Mouse (Mus musculus): ENCODE measurements around the gene Ggct. TPM values are rescaled to one million over a fixed set of nuclear protein-coding genes. Genes with fewer than 3 reads are reported as not detected.

The Ggct gene
- polyA plus RNA-seq, 1 experiment: 5.7 TPM

DNA sequence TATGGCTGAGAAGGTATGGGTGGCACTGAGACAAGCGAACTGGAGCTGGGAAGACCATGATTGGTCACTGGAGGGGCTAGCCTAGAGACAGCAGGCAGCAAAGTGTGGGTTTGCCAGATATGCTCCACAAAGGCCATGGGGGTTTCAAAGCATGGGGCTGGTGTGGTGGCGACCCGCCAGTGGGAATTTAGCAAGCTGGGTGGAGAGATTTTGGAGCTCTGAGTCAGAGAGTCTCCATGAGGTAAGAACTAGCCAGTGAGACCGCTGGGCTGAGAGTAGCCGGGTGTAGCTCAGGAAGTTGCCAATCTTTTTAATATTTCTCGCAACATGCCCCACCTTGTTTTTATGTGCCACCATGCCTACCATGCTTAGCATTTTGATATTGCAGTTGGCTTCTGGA is 4.6 kb downstream of the Ggct start:
- H3K4me3 ChIP-seq (ENCODE audit: insufficient read depth, poor library complexity, severe bottlenecking): no peak overlapping the region
- TF ChIP-seq FOSL1 (IDR thresholded peaks at IDR 0.05; ENCODE audit: insufficient read depth, low read length, poor library complexity, severe bottlenecking): no peak
- no peak for TF ChIP-seq MAX (IDR thresholded peaks at IDR 0.05)
- TF ChIP-seq MYOG (IDR thresholded peaks at IDR 0.05; ENCODE audit: control insufficient read depth, extremely low read depth, insufficient read length): no peak
- TF ChIP-seq CTCF (IDR thresholded peaks at IDR 0.05; ENCODE audit: control insufficient read depth, insufficient read depth, insufficient read length): no peak
- no peak for TF ChIP-seq MYOD1 (IDR thresholded peaks at IDR 0.05; ENCODE audit: control insufficient read depth, insufficient read length, low read depth)
- no peaks in the 10 kb centered on the region for H3K36me3 ChIP-seq (ENCODE audit: control insufficient read depth, insufficient read depth)
- no peak overlapping the region for H3ac ChIP-seq (ENCODE audit: control insufficient read depth, insufficient read length, low read depth)
- H3K27me3 ChIP-seq (ENCODE audit: control insufficient read depth, insufficient read depth, insufficient read length): no peaks in the 10 kb centered on the region
- H3K79me3 ChIP-seq (ENCODE audit: low read depth): no peaks in the 10 kb centered on the region
- H3K79me2 ChIP-seq (ENCODE audit: control insufficient read depth, insufficient read depth): no peaks in the 10 kb centered on the region

DNA sequence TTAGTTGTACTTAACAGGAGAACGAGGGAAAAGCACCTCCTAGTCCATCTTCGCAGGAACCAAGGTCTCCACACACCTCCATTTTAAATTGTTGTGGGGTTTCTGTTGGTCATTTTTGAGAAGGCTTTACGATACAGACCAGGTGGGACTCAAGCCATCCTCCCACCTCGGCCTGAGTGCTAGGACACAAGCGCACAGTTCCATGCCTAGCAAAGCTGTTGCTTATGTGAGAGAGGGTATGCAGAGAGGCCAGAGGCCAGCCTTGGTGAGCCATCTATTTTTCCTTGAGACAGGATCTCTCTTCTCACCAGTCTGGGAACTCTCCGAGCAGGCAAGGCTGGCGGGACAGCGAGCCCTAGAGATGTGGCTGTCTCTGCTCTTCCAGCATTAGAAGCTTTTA is 8.7 kb downstream of the Ggct start:
- Histone ChIP-seq H3K27me3 (ENCODE audit: control insufficient read depth, insufficient read depth, insufficient read length) (no peaks in the 10 kb centered on the region), H3K4me3 (ENCODE audit: insufficient read depth, poor library complexity, severe bottlenecking) (no peak overlapping the region), H3ac (ENCODE audit: control insufficient read depth, insufficient read length, low read depth) (no peak overlapping the region), H3K36me3 (ENCODE audit: control insufficient read depth, insufficient read depth) (no peaks in the 10 kb centered on the region), H3K79me3 (ENCODE audit: low read depth) (no peaks in the 10 kb centered on the region), H3K79me2 (ENCODE audit: control insufficient read depth, insufficient read depth) (no peaks in the 10 kb centered on the region)
- no peak for TF ChIP-seq FOSL1 (IDR thresholded peaks at IDR 0.05; ENCODE audit: insufficient read depth, low read length, poor library complexity, severe bottlenecking)
- no peak for TF ChIP-seq CEBPB (IDR thresholded peaks at IDR 0.05; ENCODE audit: low read depth)
- no peak for TF ChIP-seq MAX (IDR thresholded peaks at IDR 0.05)
- TF ChIP-seq MYOD1 (IDR thresholded peaks at IDR 0.05; ENCODE audit: control insufficient read depth, insufficient read length, low read depth): no peak
- no peak for TF ChIP-seq MYOG (IDR thresholded peaks at IDR 0.05; ENCODE audit: control insufficient read depth, extremely low read depth, insufficient read length)

DNA sequence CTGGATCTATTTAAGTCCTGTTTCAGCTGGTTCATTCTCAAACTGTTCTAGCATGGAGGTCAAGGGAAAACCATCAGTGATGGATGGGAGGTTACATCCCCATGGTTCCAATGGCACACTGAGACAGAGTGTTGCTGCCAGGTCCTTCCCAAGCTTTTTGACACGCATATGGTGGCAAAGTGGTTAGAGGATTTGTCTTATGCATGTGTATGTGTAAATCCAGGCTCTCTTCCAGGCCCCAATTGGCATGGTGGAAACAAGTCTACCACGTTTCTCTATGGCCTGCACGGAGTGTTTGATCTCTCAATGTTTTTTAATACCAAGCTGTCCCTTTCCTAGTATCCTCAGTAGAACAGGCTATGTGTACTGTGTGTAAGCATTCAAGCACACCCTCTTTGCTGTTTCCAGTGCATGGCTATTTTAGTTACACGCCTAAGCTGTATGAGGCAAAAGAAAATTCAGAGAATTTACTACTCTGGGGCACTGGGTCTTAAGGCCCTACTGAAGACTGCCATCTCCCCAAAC is 9.2 kb downstream of the Ggct start:
- no peak overlapping the region for H3ac ChIP-seq (ENCODE audit: control insufficient read depth, insufficient read length, low read depth)
- no peaks in the 10 kb centered on the region for H3K79me2 ChIP-seq (ENCODE audit: control insufficient read depth, insufficient read depth)
- no peaks in the 10 kb centered on the region for H3K36me3 ChIP-seq (ENCODE audit: control insufficient read depth, insufficient read depth)
- TF ChIP-seq MAX (IDR thresholded peaks at IDR 0.05) (no peak), CEBPB (IDR thresholded peaks at IDR 0.05; ENCODE audit: low read depth) (no peak), MYOD1 (IDR thresholded peaks at IDR 0.05; ENCODE audit: control insufficient read depth, insufficient read length, low read depth) (no peak), FOSL1 (IDR thresholded peaks at IDR 0.05; ENCODE audit: insufficient read depth, low read length, poor library complexity, severe bottlenecking) (no peak), MYOG (IDR thresholded peaks at IDR 0.05; ENCODE audit: control insufficient read depth, extremely low read depth, insufficient read length) (no peak), USF1 (IDR thresholded peaks at IDR 0.05; ENCODE audit: low read depth) (no peak)
- H3K79me3 ChIP-seq (ENCODE audit: low read depth): no peaks in the 10 kb centered on the region
- H3K4me3 ChIP-seq (ENCODE audit: insufficient read depth, poor library complexity, severe bottlenecking): no peak overlapping the region
- H3K27me3 ChIP-seq (ENCODE audit: control insufficient read depth, insufficient read depth, insufficient read length): no peaks in the 10 kb centered on the region

DNA sequence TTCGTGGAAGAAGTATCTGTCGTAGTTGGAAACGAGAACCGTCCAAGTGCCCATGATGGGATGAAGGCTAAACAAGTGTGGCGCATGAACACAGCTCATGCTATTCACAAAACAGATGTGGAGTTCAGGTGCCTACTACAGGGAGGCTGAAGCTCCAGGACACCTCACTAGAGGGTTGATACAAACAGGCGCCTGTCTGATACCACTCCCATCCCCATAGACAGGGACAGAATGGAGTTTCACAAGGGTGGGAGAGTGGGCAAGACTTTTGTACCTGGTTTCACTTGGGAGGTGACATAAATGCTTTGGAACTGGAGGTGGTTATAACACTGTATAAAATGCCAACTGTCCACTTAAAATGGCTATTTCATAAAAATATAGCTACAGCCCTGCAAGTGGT is 13.3 kb downstream of the Ggct start:
- no peak overlapping the region for H3K4me3 ChIP-seq (ENCODE audit: insufficient read depth, poor library complexity, severe bottlenecking)
- H3ac ChIP-seq (ENCODE audit: control insufficient read depth, insufficient read length, low read depth): no peak overlapping the region
- no peaks in the 10 kb centered on the region for H3K79me2 ChIP-seq (ENCODE audit: control insufficient read depth, insufficient read depth)
- no peaks in the 10 kb centered on the region for H3K79me3 ChIP-seq (ENCODE audit: low read depth)
- no peaks in the 10 kb centered on the region for H3K36me3 ChIP-seq (ENCODE audit: control insufficient read depth, insufficient read depth)
- TF ChIP-seq MAX (IDR thresholded peaks at IDR 0.05) (no peak), USF1 (IDR thresholded peaks at IDR 0.05; ENCODE audit: low read depth) (no peak), CEBPB (IDR thresholded peaks at IDR 0.05; ENCODE audit: low read depth) (no peak)
- H3K27me3 ChIP-seq (ENCODE audit: control insufficient read depth, insufficient read depth, insufficient read length): no peaks in the 10 kb centered on the region

DNA sequence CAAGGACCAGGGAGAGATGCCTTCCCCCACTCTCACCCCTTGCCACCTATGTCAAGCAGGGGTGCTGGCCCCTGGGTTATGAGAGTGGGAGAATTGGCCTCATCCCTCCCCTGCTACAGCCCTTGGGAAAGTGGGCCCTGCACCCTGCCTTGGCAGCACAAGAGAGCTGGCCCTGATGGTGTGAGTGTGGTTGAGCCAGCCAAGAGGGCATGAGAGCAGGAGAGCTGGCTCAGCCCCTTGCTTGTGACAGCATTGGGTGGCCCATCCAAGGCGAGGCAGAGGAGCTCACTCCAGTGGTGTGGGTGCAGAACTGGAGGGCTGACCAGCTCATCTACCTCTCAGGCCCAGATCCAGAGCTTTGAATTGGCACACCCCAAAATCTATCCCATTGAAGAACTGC is 17.1 kb downstream of the Ggct start:
- no peaks in the 10 kb centered on the region for H3K27me3 ChIP-seq (ENCODE audit: control insufficient read depth, insufficient read depth, insufficient read length)
- H3K79me3 ChIP-seq (ENCODE audit: low read depth): no peaks in the 10 kb centered on the region
- H3K79me2 ChIP-seq (ENCODE audit: control insufficient read depth, insufficient read depth): no peaks in the 10 kb centered on the region
- no peak for TF ChIP-seq MYOG (IDR thresholded peaks at IDR 0.05; ENCODE audit: control insufficient read depth, extremely low read depth, insufficient read length)
- TF ChIP-seq MAX (IDR thresholded peaks at IDR 0.05): no peak
- no peak for TF ChIP-seq MYOD1 (IDR thresholded peaks at IDR 0.05; ENCODE audit: control insufficient read depth, insufficient read length, low read depth)
- no peak for TF ChIP-seq FOSL1 (IDR thresholded peaks at IDR 0.05; ENCODE audit: insufficient read depth, low read length, poor library complexity, severe bottlenecking)
- no peak for TF ChIP-seq CTCF (IDR thresholded peaks at IDR 0.05; ENCODE audit: control insufficient read depth, insufficient read depth, insufficient read length)
- no peak for TF ChIP-seq CEBPB (IDR thresholded peaks at IDR 0.05; ENCODE audit: low read depth)
- no peak for TF ChIP-seq USF1 (IDR thresholded peaks at IDR 0.05; ENCODE audit: low read depth)
- no peak overlapping the region for H3ac ChIP-seq (ENCODE audit: control insufficient read depth, insufficient read length, low read depth)
- H3K4me3 ChIP-seq (ENCODE audit: insufficient read depth, poor library complexity, severe bottlenecking): no peak overlapping the region
- H3K36me3 ChIP-seq (ENCODE audit: control insufficient read depth, insufficient read depth): no peaks in the 10 kb centered on the region

DNA sequence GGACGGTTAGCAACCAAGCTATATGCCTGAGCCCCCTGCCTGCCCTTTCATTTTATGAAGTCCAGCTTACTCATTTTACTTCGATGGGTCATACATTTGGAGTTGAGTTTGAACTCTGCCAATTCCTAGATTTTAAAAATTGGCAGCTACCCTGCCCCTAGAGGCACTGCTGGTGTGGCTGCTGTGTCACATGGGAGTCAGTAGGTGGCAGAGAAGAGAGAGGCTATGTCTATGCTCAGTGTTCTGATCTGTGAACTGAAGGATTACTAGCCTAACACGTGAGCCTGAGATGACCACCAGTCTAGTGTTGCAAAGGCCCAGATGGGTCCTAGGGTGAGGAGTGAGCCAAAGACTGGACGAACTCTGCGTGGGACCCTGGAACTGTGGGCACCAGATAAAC is 18.2 kb downstream of the Ggct start:
- no peaks in the 10 kb centered on the region for H3K79me3 ChIP-seq (ENCODE audit: low read depth)
- no peaks in the 10 kb centered on the region for H3K27me3 ChIP-seq (ENCODE audit: control insufficient read depth, insufficient read depth, insufficient read length)
- no peaks in the 10 kb centered on the region for H3K36me3 ChIP-seq (ENCODE audit: control insufficient read depth, insufficient read depth)
- no peaks in the 10 kb centered on the region for H3K79me2 ChIP-seq (ENCODE audit: control insufficient read depth, insufficient read depth)
- no peak overlapping the region for H3ac ChIP-seq (ENCODE audit: control insufficient read depth, insufficient read length, low read depth)
- H3K4me3 ChIP-seq (ENCODE audit: insufficient read depth, poor library complexity, severe bottlenecking): no peak overlapping the region
- TF ChIP-seq FOSL1 (IDR thresholded peaks at IDR 0.05; ENCODE audit: insufficient read depth, low read length, poor library complexity, severe bottlenecking): no peak
- TF ChIP-seq MAX (IDR thresholded peaks at IDR 0.05): no peak
- no peak for TF ChIP-seq MYOG (IDR thresholded peaks at IDR 0.05; ENCODE audit: control insufficient read depth, extremely low read depth, insufficient read length)
- TF ChIP-seq MYOD1 (IDR thresholded peaks at IDR 0.05; ENCODE audit: control insufficient read depth, insufficient read length, low read depth): no peak
- TF ChIP-seq CTCF (IDR thresholded peaks at IDR 0.05; ENCODE audit: control insufficient read depth, insufficient read depth, insufficient read length): no peak
- no peak for TF ChIP-seq CEBPB (IDR thresholded peaks at IDR 0.05; ENCODE audit: low read depth)
- no peak for TF ChIP-seq USF1 (IDR thresholded peaks at IDR 0.05; ENCODE audit: low read depth)
